Mouse (Mus musculus): ENCODE data around the gene 1700029J07Rik.

1700029J07Rik gene

GRCm38 (mm10) chr8:45970894-45971293 lies 4.2 kb downstream of the 1700029J07Rik start:
- in situ Hi-C loops (cut with MboI; ENCODE audit: low sequenced_read_pairs) = no loop called here

GRCm38 (mm10) chr8:45950622-45951021 lies 24.4 kb downstream of the 1700029J07Rik start:
- in situ Hi-C loops (cut with MboI; ENCODE audit: low sequenced_read_pairs) = no loop called here

GRCm38 (mm10) chr8:45946283-45946682 lies 28.8 kb downstream of the 1700029J07Rik start:
- in situ Hi-C loops (cut with MboI; ENCODE audit: low sequenced_read_pairs) = no loop called here

- in situ Hi-C loops (cut with MboI; ENCODE audit: low sequenced_read_pairs) = no loop called here
Measured at GRCm38 (mm10) chr8:45936986-45937385, 38.1 kb downstream of the 1700029J07Rik start.

- in situ Hi-C loops (cut with MboI; ENCODE audit: low sequenced_read_pairs) = loop anchor here (5.0 kb wide), 1 partner anchor 117 kb away; no protein-coding TSS in a partner anchor
Measured at GRCm38 (mm10) chr8:45934582-45935014, 40.5 kb downstream of the 1700029J07Rik start, which contains the start of gene Ccdc110. Gene Ccdc110, plus strand, starts transcription at chr8:45934619.

GRCm38 (mm10) chr8:45922116-45922515 lies 52.9 kb downstream of the 1700029J07Rik start:
- in situ Hi-C loops (cut with MboI; ENCODE audit: low sequenced_read_pairs) = no loop called here

- in situ Hi-C loops (cut with MboI; ENCODE audit: low sequenced_read_pairs) = no loop called here
Measured at GRCm38 (mm10) chr8:45920392-45920791, 54.7 kb downstream of the 1700029J07Rik start.

- in situ Hi-C loops (cut with MboI; ENCODE audit: low sequenced_read_pairs) = no loop called here
Measured at GRCm38 (mm10) chr8:45918891-45919290, 56.2 kb downstream of the 1700029J07Rik start.

GRCm38 (mm10) chr8:45917040-45917679 lies 57.9 kb downstream of the 1700029J07Rik start:
- in situ Hi-C loops (cut with MboI; ENCODE audit: low sequenced_read_pairs) = no loop called here

- in situ Hi-C loops (cut with MboI; ENCODE audit: low sequenced_read_pairs) = no loop called here
Measured at GRCm38 (mm10) chr8:45916496-45916895, 58.6 kb downstream of the 1700029J07Rik start.

- in situ Hi-C loops (cut with MboI; ENCODE audit: low sequenced_read_pairs) = no loop called here
Measured at GRCm38 (mm10) chr8:45913707-45914106, 61.3 kb downstream of the 1700029J07Rik start.

- in situ Hi-C loops (cut with MboI; ENCODE audit: low sequenced_read_pairs) = no loop called here
Measured at GRCm38 (mm10) chr8:45906251-45906619, 68.8 kb downstream of the 1700029J07Rik start.

- in situ Hi-C loops (cut with MboI; ENCODE audit: low sequenced_read_pairs) = no loop called here
Measured at GRCm38 (mm10) chr8:45905591-45906250, 69.3 kb downstream of the 1700029J07Rik start.

GRCm38 (mm10) chr8:45903659-45904058 lies 71.4 kb downstream of the 1700029J07Rik start:
- in situ Hi-C loops (cut with MboI; ENCODE audit: low sequenced_read_pairs) = no loop called here

All from CH12F3 (cell line).